Mouse (Mus musculus) olfactory bulb, adult 2 months (tissue): ENCODE measurements at regions not wholly inside any gene's neighbourhood (a gene's known extent, or its start where the extent isn't known, plus 50 kb on each side); places are given as distances from the start of the nearest gene placed in this dataset.

Experiments
- CTCF ChIP-seq: fragments of 200-500 bp; IDR thresholded peaks from 2 replicates; pipeline ENCODE4 v1.5.1; 2012; ENCODE audit warnings: low read depth, mild to moderate bottlenecking, low read length, moderate library complexity; ENCODE audit not compliant: insufficient read depth
- POLR2A ChIP-seq: fragments of 200-500 bp; IDR thresholded peaks from 2 replicates; pipeline ENCODE4 v1.6.1; 2012; ENCODE audit warnings: mild to moderate bottlenecking, low read depth, low read length, moderate library complexity; ENCODE audit not compliant: insufficient read depth

- TF ChIP-seq CTCF = no peak
- TF ChIP-seq POLR2A = no peak
Measured at GRCm38 (mm10) chr9:27557886-27558285, 161.3 kb downstream of the Spata19 start.
